Mouse (Mus musculus) forebrain, embryonic 15.5 days (tissue): Measurements from ENCODE around the gene A930033H14Rik. TPM values are rescaled to one million over a fixed set of nuclear protein-coding genes. Genes with fewer than 3 reads are reported as not detected.
A peak's percentile ranks its signal among the peaks of the same experiment; 100 is the strongest.

Experiments
- ATAC-seq: fragments of 200-750 bp; cut with Nextera tagmentation; replicated peaks from 2 replicates; pipeline ENCODE4 v1.8.0; 2017; ENCODE audit warnings: mild to moderate bottlenecking, moderate TSS enrichment, moderate library complexity
- H3K27ac ChIP-seq: fragments of 300-500 bp; sonication (generic); replicated peaks from 2 replicates; pipeline ENCODE4 v1.5.1; 2015; ENCODE audit warnings: mild to moderate bottlenecking, inconsistent platforms
- H3K27me3 ChIP-seq: fragments of 300-500 bp; sonication (generic); 2 replicates; pipeline ENCODE4 v1.6.1; 2015; ENCODE audit warnings: inconsistent platforms
- H3K36me3 ChIP-seq: fragments of 300-500 bp; sonication (generic); 2 replicates; pipeline ENCODE4 v1.6.1; 2015; ENCODE audit warnings: mild to moderate bottlenecking, inconsistent platforms
- H3K4me1 ChIP-seq: fragments of 300-500 bp; sonication (generic); 2 replicates; pipeline ENCODE4 v1.6.1; 2015; ENCODE audit warnings: inconsistent platforms
- H3K4me2 ChIP-seq: fragments of 300-500 bp; sonication (generic); replicated peaks from 2 replicates; pipeline ENCODE4 v1.6.1; 2015; ENCODE audit warnings: mild to moderate bottlenecking, inconsistent platforms
- H3K4me3 ChIP-seq: fragments of 300-500 bp; sonication (generic); 2 replicates; pipeline ENCODE4 v1.5.1; 2015; ENCODE audit warnings: mild to moderate bottlenecking, inconsistent platforms
- H3K9ac ChIP-seq: fragments of 300-500 bp; sonication (generic); replicated peaks from 2 replicates; pipeline ENCODE4 v1.6.1; 2015; ENCODE audit warnings: mild to moderate bottlenecking, inconsistent platforms
- H3K9me3 ChIP-seq: fragments of 300-500 bp; sonication (generic); 2 replicates; pipeline ENCODE4 v1.6.1; 2016; ENCODE audit warnings: inconsistent platforms
- WGBS: fragments of 180-500 bp; shearing (Covaris S2); methylation state at CpG from one replicate; pipeline ENCODE4 v1.1.7; 2015; ENCODE audit warnings: mixed read lengths; 5-methylcytosine and 5-hydroxymethylcytosine counted together
- polyA plus RNA-seq: library from polyadenylated mRNA; unstranded; fragments of >200 nt; fragmentation: Nextera tagmentation; extraction: Ambion mirVana; gene quantifications from 2 replicates; pipeline ENCODE4 v1.2.1, GENCODE M21; 2015

Gene A930033H14Rik
- polyA plus RNA-seq, 1 experiment from 2014 or later: 1.2 TPM

DNA sequence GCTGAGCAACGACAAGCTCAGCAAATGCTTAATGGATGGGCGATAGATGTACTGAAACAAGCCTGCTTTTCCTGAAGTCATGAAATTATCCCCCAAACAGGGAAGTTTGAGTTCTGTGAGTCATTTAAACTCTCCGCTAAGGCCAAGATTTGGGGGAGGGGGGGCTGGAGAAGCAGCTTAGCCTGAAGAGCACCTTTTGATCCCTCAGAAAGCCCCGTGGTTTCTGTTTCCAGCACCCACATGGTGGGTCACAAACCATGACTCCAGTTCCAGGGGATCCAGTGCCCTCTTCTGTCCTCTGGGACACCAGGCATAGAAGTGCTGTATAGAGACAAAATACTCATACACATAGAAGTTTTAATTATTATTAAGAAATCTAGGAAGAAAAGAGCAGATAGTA lies 27.5 kb downstream of the A930033H14Rik start:
- Histone ChIP-seq H3K27me3 (no peaks in the 10 kb centered on the region), H3K9me3 (no peaks in the 10 kb centered on the region), H3K4me2 (no peak overlapping the region), H3K27ac (no peak overlapping the region), H3K36me3 (no peaks in the 10 kb centered on the region), H3K4me1 (no peaks in the 10 kb centered on the region), H3K9ac (no peak overlapping the region), H3K4me3 (no peak overlapping the region)
- WGBS: 75% methylated on average over 4 of the region's 4 CpGs
- ATAC-seq: no peak

DNA sequence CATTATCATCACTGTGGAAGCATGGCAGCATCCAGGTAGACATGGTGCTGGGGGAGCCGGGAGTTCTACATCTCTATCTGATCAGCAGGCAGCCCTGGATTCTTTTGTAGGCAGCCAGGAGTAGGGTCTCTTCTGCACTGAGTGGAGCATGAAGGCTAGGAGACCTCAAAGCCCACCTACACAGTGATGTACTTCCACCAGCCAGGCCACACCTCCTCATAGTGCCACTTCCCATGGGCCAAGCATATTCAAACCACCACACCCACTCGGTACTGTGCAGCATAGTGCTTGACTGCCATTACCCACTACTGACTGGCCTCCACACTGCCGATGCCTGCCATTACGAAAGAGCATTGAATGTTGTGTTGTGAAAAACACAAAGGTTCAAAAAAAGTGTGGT lies 28.0 kb downstream of the A930033H14Rik start:
- H3K36me3 ChIP-seq: no peaks in the 10 kb centered on the region
- H3K9ac ChIP-seq: no peak overlapping the region
- H3K27ac ChIP-seq: no peak overlapping the region
- no peaks in the 10 kb centered on the region for H3K9me3 ChIP-seq
- H3K4me2 ChIP-seq: no peak overlapping the region
- 95% methylated on average over 4 of the region's 4 CpGs for WGBS
- no peak overlapping the region for H3K4me3 ChIP-seq
- no peaks in the 10 kb centered on the region for H3K27me3 ChIP-seq
- 0 out of 2 replicates have a peak, but pooled peaks have one; percentile 46 for ATAC-seq
- no peaks in the 10 kb centered on the region for H3K4me1 ChIP-seq

DNA sequence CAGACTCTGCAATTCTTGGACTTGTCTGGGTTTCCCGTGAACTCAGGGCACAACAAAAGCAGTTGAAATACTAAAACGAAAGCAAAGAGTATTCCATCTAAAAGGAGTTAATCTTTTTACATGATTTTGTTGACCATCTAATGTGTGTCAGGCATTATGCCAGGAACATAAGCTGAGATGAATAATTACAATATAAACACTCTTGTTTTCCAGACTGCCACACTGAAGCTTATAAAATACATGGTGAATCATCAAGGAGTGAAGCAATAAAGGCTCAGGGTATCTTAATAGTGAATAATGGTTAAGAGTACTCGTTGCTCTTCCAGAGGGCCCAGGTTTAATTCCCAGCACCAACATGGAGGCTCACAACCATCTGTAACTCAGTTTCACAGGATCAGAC lies 31.9 kb downstream of the A930033H14Rik start:
- Histone ChIP-seq H3K4me2 (no peak overlapping the region), H3K4me1 (no peaks in the 10 kb centered on the region), H3K27me3 (no peaks in the 10 kb centered on the region), H3K36me3 (no peaks in the 10 kb centered on the region), H3K9me3 (no peaks in the 10 kb centered on the region), H3K27ac (no peak overlapping the region), H3K4me3 (no peak overlapping the region), H3K9ac (no peak overlapping the region)
- no peak for ATAC-seq
- WGBS: 83% methylated on average over 3 of the region's 3 CpGs

DNA sequence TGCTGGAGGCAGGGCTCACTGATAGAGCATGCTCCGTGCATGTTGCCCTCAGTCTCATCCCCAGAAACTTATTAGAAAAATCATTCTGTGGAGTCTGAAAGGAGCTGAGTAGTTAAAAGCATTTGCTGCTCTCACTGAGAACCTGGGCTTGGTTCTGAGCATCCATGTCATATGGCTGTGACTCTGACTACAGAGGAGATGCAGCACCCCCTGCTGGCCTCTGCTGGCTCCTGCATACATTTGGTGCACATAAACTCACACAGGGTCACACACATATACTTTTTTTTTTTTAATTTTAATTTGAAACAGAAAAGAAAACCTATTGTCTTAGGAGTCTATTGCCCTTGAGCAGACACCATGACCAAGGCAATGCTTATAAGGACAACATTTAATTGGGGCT lies 33.6 kb downstream of the A930033H14Rik start:
- Histone ChIP-seq H3K9me3 (no peaks in the 10 kb centered on the region), H3K27ac (no peak overlapping the region), H3K36me3 (no peaks in the 10 kb centered on the region), H3K4me2 (no peak overlapping the region), H3K4me3 (no peak overlapping the region), H3K4me1 (no peaks in the 10 kb centered on the region), H3K9ac (no peak overlapping the region), H3K27me3 (no peaks in the 10 kb centered on the region)
- no peak for ATAC-seq
- WGBS: 96% methylated on average over 1 of the region's 1 CpGs

DNA sequence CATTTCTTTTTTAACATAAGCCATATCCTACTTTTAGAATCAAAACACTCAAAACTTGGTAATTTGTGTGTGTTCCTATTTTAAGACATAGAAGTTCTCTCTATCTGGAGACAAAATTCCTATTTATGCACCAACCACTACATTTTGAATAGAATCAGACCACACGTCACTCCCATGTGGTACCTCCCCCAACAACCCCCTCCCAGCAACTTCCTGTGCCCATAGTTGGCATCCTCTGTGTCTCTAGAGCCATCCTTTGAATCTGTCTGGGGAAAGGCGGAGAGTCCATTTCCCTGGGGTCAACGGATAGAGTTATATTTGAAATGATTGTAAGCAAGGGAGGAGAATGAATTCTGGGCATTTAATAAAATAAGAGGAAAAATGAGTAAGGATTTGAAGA lies 36.8 kb downstream of the A930033H14Rik start:
- no peaks in the 10 kb centered on the region for H3K27me3 ChIP-seq
- 77% methylated on average over 3 of the region's 3 CpGs for WGBS
- no peak overlapping the region for H3K9ac ChIP-seq
- no peak for ATAC-seq
- H3K4me3 ChIP-seq: no peak overlapping the region
- no peaks in the 10 kb centered on the region for H3K4me1 ChIP-seq
- no peak overlapping the region for H3K4me2 ChIP-seq
- no peaks in the 10 kb centered on the region for H3K9me3 ChIP-seq
- no peak overlapping the region for H3K27ac ChIP-seq
- H3K36me3 ChIP-seq: no peaks in the 10 kb centered on the region

DNA sequence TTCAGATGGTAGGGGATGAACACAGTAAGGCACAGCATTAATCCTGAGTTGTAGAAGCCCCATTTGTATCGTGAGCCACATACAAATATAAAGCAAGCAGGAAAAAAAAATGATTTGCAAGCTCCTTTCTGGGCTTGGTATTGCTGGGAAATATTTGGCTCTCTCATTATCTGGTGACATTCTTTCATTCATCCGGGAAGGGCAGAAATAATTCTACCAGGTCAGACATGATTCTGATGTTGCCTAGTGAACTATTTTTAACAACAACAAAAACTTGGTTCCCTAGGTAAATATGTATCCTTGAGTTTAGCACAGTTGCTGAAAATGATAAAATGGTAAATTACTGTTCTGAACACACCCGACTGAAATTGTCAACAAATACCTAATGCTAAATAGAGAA lies 40.5 kb downstream of the A930033H14Rik start:
- no peak overlapping the region for H3K4me3 ChIP-seq
- H3K4me1 ChIP-seq: no peaks in the 10 kb centered on the region
- H3K36me3 ChIP-seq: no peaks in the 10 kb centered on the region
- no peak overlapping the region for H3K27ac ChIP-seq
- WGBS: 82% methylated on average over 3 of the region's 3 CpGs
- H3K9me3 ChIP-seq: no peaks in the 10 kb centered on the region
- no peak for ATAC-seq
- H3K27me3 ChIP-seq: no peaks in the 10 kb centered on the region
- H3K4me2 ChIP-seq: no peak overlapping the region
- no peak overlapping the region for H3K9ac ChIP-seq

DNA sequence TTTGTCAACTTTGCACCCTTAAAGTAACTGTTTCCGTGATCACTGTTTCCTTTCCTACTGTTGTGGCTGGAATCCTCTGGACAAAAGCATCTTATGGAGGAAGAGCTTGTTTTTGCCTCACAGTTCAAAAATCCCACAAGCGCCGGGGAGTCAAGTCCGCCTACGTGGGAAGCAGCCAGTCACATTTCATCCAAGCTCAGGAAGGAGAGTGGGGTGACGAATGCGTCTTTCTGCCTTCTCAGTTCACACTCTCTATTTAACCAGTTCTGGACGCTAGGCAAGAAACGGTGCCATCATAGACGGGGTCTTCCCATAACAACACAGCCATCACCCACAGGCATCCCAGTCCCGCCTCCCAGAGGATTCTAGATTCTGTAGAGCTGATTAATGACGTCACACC lies 46.4 kb downstream of the A930033H14Rik start:
- WGBS: 88% methylated on average over 12 of the region's 12 CpGs
- H3K9ac ChIP-seq: no peak overlapping the region

DNA sequence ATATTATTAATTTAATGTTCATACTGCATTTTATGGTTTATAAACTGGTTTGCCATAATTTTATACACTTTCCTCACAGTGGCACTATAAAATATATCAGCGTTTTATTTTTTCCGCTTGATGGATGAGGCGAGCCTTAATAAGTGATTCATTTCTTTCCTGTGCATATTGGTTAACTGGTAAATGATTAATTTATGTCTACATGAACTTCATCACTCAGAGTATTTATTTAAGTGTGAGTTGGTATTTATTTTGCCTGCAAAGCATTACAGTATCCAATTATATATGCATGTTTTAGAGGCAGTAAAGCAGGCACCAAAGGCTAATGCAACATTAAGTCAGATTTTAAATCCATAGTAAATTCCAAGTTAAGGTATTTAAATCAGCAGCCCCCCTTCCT lies 47.1 kb downstream of the A930033H14Rik start:
- H3K4me2 ChIP-seq: no peak overlapping the region
- no peak overlapping the region for H3K4me3 ChIP-seq
- ATAC-seq: no peak
- no peaks in the 10 kb centered on the region for H3K27me3 ChIP-seq
- WGBS: 92% methylated on average over 3 of the region's 3 CpGs
- H3K4me1 ChIP-seq: no peaks in the 10 kb centered on the region
- no peaks in the 10 kb centered on the region for H3K9me3 ChIP-seq
- no peaks in the 10 kb centered on the region for H3K36me3 ChIP-seq
- H3K27ac ChIP-seq: no peak overlapping the region
- H3K9ac ChIP-seq: no peak overlapping the region

More for the DNA sequence above, 46.4 kb downstream of the A930033H14Rik start:
- Histone ChIP-seq H3K4me3 (no peak overlapping the region), H3K4me2 (no peak overlapping the region), H3K4me1 (no peaks in the 10 kb centered on the region), H3K36me3 (no peaks in the 10 kb centered on the region), H3K27me3 (no peaks in the 10 kb centered on the region), H3K9me3 (no peaks in the 10 kb centered on the region), H3K27ac (no peak overlapping the region)
- no peak for ATAC-seq

DNA sequence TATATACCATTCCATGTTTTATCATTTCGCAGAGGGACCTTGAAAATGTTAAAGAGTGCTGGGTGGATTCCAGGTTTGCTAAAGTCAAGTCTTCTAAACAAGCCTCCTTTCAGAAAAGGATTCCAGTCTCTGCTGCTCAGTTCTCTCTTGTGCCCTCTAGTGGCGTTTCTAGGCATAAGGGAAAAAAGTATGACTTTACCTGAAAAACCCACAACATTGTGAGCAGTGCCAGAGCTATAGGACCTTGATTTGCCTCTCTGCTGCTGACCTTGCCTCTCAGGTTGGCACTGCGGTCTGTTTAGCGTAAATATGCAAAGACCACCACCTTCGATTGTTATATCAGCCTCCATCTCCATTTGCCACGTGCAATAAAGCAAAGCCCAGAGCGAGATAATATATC lies 47.8 kb downstream of the A930033H14Rik start:
- Histone ChIP-seq H3K27me3 (no peaks in the 10 kb centered on the region), H3K9ac (no peak overlapping the region), H3K4me1 (no peaks in the 10 kb centered on the region), H3K4me2 (no peak overlapping the region), H3K36me3 (no peaks in the 10 kb centered on the region), H3K9me3 (no peaks in the 10 kb centered on the region), H3K4me3 (no peak overlapping the region), H3K27ac (no peak overlapping the region)
- WGBS: 62% methylated on average over 7 of the region's 7 CpGs
- no peak for ATAC-seq

DNA sequence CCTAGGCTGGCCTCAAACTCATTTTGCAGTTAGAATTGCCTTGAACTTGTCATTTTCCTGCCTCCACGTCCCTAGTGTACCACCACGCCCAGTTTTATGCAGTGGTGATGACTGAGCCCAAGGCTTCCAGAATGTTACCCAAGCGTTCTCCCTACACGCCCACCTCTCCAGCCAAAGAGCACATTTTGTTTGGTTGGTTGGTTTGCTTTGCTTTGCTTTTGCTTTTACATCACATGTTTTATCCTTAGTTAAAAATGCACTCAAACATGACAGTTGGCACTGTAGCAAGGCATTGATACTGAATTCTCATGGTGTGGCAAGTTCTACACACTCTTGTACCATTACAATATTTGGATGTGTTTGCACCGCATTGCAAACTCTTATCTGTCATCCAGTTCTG lies 49.7 kb downstream of the A930033H14Rik start:
- H3K4me2 ChIP-seq: no peak overlapping the region
- WGBS: 78% methylated on average over 5 of the region's 5 CpGs

DNA sequence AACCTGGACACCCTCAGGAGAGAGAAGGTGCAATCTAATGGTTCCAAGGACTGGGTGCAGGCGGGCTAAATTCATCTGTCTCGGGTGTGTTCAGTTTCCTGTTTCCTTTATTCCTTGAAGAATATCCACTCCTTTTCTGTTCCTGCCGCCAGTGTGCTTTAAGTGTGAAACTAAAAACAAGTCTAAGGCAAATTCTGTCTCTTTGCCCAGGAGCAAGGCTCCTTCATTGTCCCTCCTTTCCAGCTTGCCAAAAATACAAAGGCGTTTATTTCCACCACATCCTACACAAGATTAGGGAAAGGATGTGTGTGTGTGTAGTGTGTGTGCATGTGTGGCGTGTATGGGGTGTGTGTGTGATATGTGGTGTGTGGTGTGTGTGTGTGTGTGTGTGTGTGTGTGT lies 50.3 kb downstream of the A930033H14Rik start:
- Histone ChIP-seq H3K36me3 (no peaks in the 10 kb centered on the region), H3K9ac (no peak overlapping the region), H3K9me3 (no peaks in the 10 kb centered on the region), H3K4me2 (no peak overlapping the region), H3K4me1 (no peaks in the 10 kb centered on the region), H3K4me3 (no peak overlapping the region), H3K27me3 (no peaks in the 10 kb centered on the region), H3K27ac (no peak overlapping the region)
- no peak for ATAC-seq
- 81% methylated on average over 5 of the region's 5 CpGs for WGBS

More for the DNA sequence above, 49.7 kb downstream of the A930033H14Rik start:
- no peak overlapping the region for H3K9ac ChIP-seq
- H3K27me3 ChIP-seq: no peaks in the 10 kb centered on the region
- no peak overlapping the region for H3K27ac ChIP-seq
- no peak overlapping the region for H3K4me3 ChIP-seq
- ATAC-seq: no peak
- H3K36me3 ChIP-seq: no peaks in the 10 kb centered on the region
- no peaks in the 10 kb centered on the region for H3K9me3 ChIP-seq
- H3K4me1 ChIP-seq: no peaks in the 10 kb centered on the region

DNA sequence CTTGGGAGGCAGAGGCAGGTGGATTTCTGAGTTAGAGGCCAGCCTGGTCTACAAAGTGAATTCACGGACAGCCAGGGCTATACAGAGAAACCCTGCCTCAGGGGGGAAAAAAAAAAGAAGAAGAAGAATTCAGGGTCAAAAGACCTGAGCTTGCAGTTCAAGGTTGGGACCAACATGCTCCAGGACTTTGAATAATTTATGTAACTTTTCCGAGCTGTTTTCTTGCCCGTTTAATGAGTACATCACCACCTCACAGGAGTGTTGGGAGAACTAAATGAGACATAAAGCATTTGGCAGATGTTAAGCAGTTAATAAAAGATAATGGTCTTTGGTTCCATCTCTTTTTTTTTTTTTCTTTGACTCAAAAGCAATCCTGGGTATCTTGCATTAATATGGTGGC lies 51.4 kb downstream of the A930033H14Rik start:
- WGBS: 92% methylated on average over 3 of the region's 3 CpGs
- Histone ChIP-seq H3K4me2 (no peak overlapping the region), H3K4me1 (no peaks in the 10 kb centered on the region), H3K36me3 (no peaks in the 10 kb centered on the region), H3K9ac (no peak overlapping the region), H3K27ac (no peak overlapping the region), H3K4me3 (no peak overlapping the region), H3K27me3 (no peaks in the 10 kb centered on the region), H3K9me3 (no peaks in the 10 kb centered on the region)
- no peak for ATAC-seq

DNA sequence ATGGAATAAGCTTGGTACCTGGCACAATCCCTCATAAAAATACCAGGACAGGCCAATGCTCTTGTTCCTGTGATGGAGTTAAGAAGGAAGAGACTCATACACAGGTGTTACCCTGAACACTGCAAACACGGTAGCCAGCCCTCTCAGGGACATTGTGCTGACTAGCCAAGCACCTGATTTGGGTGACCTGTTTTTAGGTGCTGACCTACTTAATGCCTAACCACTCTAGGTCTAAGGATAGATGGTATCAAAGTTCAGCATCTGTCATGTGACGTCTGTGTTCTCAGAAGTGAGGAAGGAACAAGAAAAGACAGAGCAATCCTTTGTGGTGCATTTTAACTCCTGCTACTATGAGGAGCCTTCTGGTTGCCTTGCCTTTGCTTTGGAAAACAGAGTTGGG lies 52.0 kb downstream of the A930033H14Rik start:
- Histone ChIP-seq H3K36me3 (no peaks in the 10 kb centered on the region), H3K9ac (no peak overlapping the region), H3K4me3 (no peak overlapping the region), H3K4me1 (no peaks in the 10 kb centered on the region), H3K4me2 (no peak overlapping the region), H3K9me3 (no peaks in the 10 kb centered on the region), H3K27ac (no peak overlapping the region), H3K27me3 (no peaks in the 10 kb centered on the region)
- 95% methylated on average over 2 of the region's 2 CpGs for WGBS
- no peak for ATAC-seq
